Mouse (Mus musculus): Measurements from ENCODE around the gene Car5a.

DNA sequence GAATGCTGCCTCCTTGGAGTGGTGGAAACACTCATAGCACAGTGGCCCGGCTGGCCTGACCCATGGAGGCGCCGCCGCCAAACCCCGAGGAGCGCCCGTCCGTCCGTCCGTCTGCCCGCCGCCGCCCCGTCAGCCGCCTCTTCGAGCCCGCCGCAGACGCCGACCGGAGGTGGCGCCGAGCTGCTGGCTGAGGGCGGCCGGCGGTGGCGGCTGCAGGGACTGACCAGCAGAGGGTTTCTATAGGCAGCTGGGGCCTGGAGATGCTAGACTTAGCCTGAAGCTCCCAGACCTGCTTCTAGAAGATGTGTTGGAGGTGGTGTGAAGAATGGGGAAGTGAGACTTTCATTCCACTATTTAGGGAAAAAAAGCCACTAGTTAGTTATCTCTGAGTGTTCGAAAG, 29.2 kb upstream of the Car5a start:
- TF ChIP-seq CTCF (IDR thresholded peaks at IDR 0.05; ENCODE audit: borderline replicate concordance, control insufficient read depth, extremely low read depth, insufficient read depth, low read length, poor library complexity) = no peak
- no peak for TF ChIP-seq POLR2A (IDR thresholded peaks at IDR 0.05; ENCODE audit: control insufficient read depth, extremely low read depth, insufficient read depth, low read length, poor library complexity)
